Mouse (Mus musculus): ENCODE measurements around the gene Tmprss6. TPM values are rescaled to one million over a fixed set of nuclear protein-coding genes. Genes with fewer than 3 reads are reported as not detected.

Tmprss6 gene
- not detected for total RNA-seq (2021)
- long read RNA-seq, experiment 1 = 0 reads
- long read RNA-seq, experiment 2 = 0 reads

- no peak for TF ChIP-seq CTCF (IDR thresholded peaks at IDR 0.05)
- DNase-seq = no peak
- intact Hi-C loops (cut with DNase I) = no loop called here
- H3K4me3 ChIP-seq = no peak within 1 kb of the TSS
- no peak within 1 kb of the TSS for H3K27ac ChIP-seq
These were observed at the start of gene Tmprss6 for GRCm38 (mm10) chr15:78468379-78468937. Gene Tmprss6, minus strand, starts transcription at chr15:78468634.

DNA sequence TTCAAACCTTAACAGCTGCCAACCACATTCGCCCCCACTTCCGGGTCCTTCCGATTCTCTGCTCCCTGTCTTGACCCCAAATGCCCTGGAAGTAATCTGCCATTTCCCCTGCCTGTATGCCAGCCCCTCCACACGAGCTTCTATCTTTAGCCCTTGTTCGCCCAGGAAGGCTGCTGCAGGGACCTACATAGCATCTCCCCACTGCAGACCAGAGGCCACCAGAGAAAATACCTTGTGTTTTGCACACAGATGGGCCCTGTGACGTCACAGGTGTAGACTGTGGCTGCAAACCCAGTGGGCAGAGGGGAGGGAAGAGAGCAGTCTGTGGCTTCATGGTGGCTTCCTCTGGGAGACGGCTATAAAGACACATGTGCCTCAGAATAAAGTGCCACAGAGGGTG is 49.8 kb upstream of the Tmprss6 start:
- no peak for TF ChIP-seq CTCF (IDR thresholded peaks at IDR 0.05)
- no peak overlapping the region for H3K4me3 ChIP-seq
- intact Hi-C loops (cut with DNase I) = loop anchor here (5.0 kb wide), 1 partner anchor 269 kb away; no protein-coding TSS in a partner anchor
- H3K27ac ChIP-seq = peak overlapping the region; percentile 28; the same call in 1 of the 2 replicates
- no peak for DNase-seq

- Histone ChIP-seq H3K27ac (no peak overlapping the region), H3K4me3 (no peak overlapping the region)
- DNase-seq = no peak
- intact Hi-C loops (cut with DNase I) = loop anchor here (5.0 kb wide), 1 partner anchor 272 kb away; no protein-coding TSS in a partner anchor
- no peak for TF ChIP-seq CTCF (IDR thresholded peaks at IDR 0.05)
These were observed 47.3 kb upstream of the Tmprss6 start for GRCm38 (mm10) chr15:78515759-78516158.

DNA sequence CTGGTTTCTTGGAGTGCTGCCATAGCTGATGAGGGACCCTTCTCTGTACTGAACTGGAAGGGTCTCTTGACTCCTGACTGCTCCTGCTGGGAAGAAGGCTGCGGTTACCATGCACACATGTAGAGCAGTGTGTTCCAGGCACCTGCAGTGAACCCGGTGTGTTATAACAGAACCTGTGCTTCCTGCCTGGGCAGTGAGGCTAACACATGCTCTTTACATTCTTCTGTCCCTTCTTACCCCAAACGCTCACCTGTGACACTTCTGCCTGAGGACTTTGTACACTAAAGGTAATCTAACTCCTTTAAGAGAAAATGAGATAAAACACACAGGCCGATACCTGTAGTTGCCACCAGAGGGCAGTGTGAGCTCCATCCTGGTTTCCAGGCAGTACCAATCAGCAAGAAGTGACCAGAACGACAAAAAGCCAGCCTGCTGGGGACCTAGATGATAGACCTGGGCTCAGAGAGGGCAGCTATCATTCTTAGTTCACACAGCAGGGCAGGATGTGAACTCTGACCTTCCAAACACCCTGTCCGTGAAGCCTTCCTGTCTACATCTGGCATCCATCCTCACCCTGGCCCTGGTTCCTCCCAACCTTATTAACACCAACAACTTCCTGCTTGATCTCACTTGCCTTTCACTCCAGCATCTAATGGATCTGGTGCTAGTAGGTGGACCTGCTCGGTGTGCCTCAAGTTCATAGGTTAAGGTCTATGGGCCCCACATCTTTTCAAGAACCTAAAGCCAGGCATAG is 46.1 kb upstream of the Tmprss6 start:
- Histone ChIP-seq H3K4me3 (no peak overlapping the region), H3K27ac (peak overlapping the region; percentile 50; the same call in 1 of the 2 replicates)
- intact Hi-C loops (cut with DNase I) = loop anchor here (1.0 to 5.0 kb wide), 4 partner anchors 18 to 273 kb away; no protein-coding TSS in a partner anchor
- DNase-seq = peak; percentile 81
- TF ChIP-seq CTCF (IDR thresholded peaks at IDR 0.05) = peak; percentile 93

DNA sequence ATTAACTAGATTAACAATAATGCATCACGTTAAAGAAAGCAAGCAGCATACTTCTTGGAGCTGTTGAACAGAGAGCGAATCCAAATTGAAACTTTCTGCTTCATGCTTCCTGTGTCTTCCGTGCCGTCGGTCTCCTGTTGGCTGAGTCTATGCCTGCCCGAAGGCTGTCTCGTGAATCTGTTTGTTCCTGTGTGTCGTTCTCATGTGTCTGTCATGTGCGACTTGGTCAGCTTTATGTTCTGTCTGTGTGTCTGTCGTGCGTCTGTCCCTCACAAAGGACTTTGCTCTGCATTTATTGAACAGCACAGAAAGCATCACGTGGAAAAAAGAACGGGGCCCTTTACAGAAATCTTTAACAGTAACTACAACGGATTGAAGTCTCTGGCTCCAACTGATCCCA is 44.6 kb upstream of the Tmprss6 start:
- no peak for TF ChIP-seq CTCF (IDR thresholded peaks at IDR 0.05)
- DNase-seq = no peak
- intact Hi-C loops (cut with DNase I) = loop anchor here (5.0 kb wide), 1 partner anchor 69 kb away; no protein-coding TSS in a partner anchor

GRCm38 (mm10) chr15:78511951-78512350 is 43.5 kb upstream of the Tmprss6 start:
- H3K27ac ChIP-seq = no peak overlapping the region
- no peak overlapping the region for H3K4me3 ChIP-seq
- intact Hi-C loops (cut with DNase I) = loop anchor here (5.0 kb wide), 1 partner anchor 70 kb away; no protein-coding TSS in a partner anchor
- no peak for DNase-seq
- TF ChIP-seq CTCF (IDR thresholded peaks at IDR 0.05) = no peak

More for the DNA sequence above, 44.6 kb upstream of the Tmprss6 start:
- H3K27ac ChIP-seq = no peak overlapping the region
- no peak overlapping the region for H3K4me3 ChIP-seq

- intact Hi-C loops (cut with DNase I) = loop anchor here (5.0 kb wide), 1 partner anchor 72 kb away; no protein-coding TSS in a partner anchor
- Histone ChIP-seq H3K4me3 (no peak overlapping the region), H3K27ac (no peak overlapping the region)
- TF ChIP-seq CTCF (IDR thresholded peaks at IDR 0.05) = no peak
- no peak for DNase-seq
These were observed 42.3 kb upstream of the Tmprss6 start for GRCm38 (mm10) chr15:78510736-78511135.

DNA sequence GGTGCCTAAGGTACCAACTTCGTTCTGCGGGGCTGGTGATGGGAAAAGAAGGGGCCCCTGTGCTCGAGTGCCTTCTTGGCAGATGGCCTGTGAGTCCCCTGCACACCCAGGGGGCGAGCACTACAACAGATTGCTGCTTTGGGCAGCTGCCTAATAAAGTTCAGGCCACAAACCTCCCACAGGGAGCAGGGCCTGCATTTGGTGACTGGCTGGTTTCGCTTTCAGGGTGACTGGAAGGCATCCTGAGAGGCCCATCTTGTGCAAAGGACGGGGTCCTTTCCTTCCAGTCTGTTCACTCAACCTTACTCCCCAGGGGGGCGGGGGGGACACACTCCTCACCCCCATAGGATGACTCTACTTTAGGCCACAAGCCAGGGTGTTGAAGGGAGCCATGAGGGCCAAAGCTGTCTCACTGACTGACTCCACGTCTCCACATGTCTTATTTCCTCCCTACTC is 41.7 kb upstream of the Tmprss6 start:
- intact Hi-C loops (cut with DNase I) = loop anchor here (5.0 kb wide), 1 partner anchor 72 kb away; no protein-coding TSS in a partner anchor
- H3K27ac ChIP-seq = no peak overlapping the region
- H3K4me3 ChIP-seq = no peak overlapping the region
- DNase-seq = no peak
- no peak for TF ChIP-seq CTCF (IDR thresholded peaks at IDR 0.05)

DNA sequence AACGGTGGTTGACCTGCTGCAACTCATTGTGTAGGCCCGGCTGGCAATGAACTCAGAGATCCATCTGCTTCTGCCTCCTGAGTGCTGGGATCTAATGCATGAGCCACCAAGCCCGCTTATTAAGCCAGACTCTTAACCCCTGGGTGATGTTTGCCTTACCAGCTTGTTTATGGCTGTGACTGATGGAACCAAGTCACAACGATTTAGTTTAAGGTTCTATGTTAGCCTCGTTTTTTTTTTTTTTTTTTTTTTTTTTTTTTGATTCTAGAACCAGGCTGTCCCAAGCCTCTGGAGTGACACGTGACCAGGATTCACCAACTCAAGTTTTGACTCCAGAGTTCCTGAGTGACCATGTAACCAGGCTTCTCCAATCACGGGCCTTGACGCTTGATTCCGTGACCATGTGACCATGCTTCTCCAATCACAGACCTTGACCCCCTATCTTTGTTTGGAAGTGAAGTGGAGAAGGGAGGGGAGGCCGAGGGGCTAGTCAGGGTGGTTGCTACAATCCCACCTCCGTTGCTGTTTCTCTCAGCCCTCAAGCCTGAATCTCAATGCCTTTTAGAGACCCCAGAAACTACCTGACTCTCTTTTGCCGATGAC is 41.0 kb upstream of the Tmprss6 start:
- Histone ChIP-seq H3K27ac (no peak overlapping the region), H3K4me3 (no peak overlapping the region)
- DNase-seq = no peak
- TF ChIP-seq CTCF (IDR thresholded peaks at IDR 0.05) = no peak
- intact Hi-C loops (cut with DNase I) = no loop called here

DNA sequence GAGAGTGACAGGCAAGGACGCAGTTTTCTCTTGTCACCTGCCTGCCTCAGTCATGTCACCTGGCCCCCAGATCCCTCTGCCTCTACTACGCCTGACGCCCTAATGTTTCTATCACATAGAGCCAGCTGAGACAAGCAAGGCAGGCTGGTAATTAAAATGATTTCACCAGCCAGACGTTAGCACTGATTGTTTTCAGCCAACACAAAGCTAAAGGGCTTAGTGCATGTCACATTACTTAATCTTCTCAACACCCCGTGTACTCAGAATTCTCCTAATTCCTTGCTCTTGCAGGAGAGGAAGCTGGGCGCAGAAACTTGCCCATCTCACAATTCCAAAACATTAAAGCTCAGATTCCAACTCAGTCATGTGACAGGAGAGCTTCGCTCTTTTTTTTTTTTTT is 40.0 kb upstream of the Tmprss6 start:
- H3K27ac ChIP-seq = no peak overlapping the region
- no peak overlapping the region for H3K4me3 ChIP-seq
- DNase-seq = no peak
- no peak for TF ChIP-seq CTCF (IDR thresholded peaks at IDR 0.05)
- intact Hi-C loops (cut with DNase I) = no loop called here

- Histone ChIP-seq H3K27ac (no peak overlapping the region), H3K4me3 (no peak overlapping the region)
- DNase-seq = no peak
- TF ChIP-seq CTCF (IDR thresholded peaks at IDR 0.05) = no peak
- intact Hi-C loops (cut with DNase I) = no loop called here
These were observed 37.1 kb upstream of the Tmprss6 start for GRCm38 (mm10) chr15:78505541-78505940.

DNA sequence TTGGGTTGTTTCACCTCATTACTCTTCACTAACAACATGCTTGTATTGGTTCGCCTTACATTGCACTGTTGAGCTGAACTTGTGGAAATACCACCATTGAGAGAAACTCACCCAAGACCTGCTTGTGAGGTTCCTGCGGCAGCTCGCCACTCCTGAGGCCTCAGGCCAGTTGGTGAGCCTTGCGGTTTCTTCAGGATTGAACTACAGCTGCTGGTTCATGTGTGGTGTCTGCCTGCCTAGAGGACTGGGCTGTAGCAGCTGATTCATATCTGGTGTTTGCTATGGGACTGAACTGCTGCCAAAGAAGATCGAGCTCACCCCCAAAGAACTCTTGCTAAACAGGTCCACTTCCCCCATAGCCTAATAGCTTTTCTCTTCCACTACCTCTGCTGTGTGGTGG is 36.4 kb upstream of the Tmprss6 start:
- Histone ChIP-seq H3K4me3 (no peak overlapping the region), H3K27ac (no peak overlapping the region)
- DNase-seq = no peak
- intact Hi-C loops (cut with DNase I) = no loop called here
- TF ChIP-seq CTCF (IDR thresholded peaks at IDR 0.05) = no peak

DNA sequence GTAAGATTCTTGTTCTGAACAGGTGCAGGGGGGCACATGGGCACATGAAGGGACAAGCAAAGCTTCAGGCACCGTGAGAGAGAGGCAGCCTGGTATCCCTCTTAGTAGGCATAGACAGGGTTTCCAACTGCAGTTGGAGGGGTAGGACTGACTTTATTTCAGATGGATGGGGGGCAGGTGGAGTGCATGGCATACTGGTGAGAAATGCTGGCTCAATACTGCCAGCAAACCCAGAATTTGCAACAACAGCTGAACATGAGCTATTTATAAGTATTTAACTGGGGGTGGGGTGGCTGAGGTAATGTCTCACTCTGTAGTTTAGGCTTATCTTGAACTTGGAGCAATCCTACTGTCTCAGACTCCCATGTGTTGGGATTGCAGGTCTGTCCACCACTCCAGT is 35.6 kb upstream of the Tmprss6 start:
- DNase-seq = no peak
- intact Hi-C loops (cut with DNase I) = no loop called here
- no peak overlapping the region for H3K4me3 ChIP-seq
- no peak for TF ChIP-seq CTCF (IDR thresholded peaks at IDR 0.05)
- no peak overlapping the region for H3K27ac ChIP-seq
